Mouse (Mus musculus) small intestine, adult 10 weeks (tissue): ENCODE measurements around the gene Krtap5-2. TPM values are rescaled to one million over a fixed set of nuclear protein-coding genes. Genes with fewer than 3 reads are reported as not detected.

Source experiments
- polyA plus RNA-seq: library from polyadenylated mRNA; stranded (reverse); fragments of 350-450 nt; fragmentation: Illumina TruSeq; extraction: RNeasy Lipid Tissue Mini Kit (QIAGEN cat#74804); gene quantifications from one replicate; pipeline ENCODE4 v1.2.3, GENCODE M21; 2014; ENCODE audit warnings: low replicate concordance

Gene Krtap5-2
- not detected for polyA plus RNA-seq

DNA sequence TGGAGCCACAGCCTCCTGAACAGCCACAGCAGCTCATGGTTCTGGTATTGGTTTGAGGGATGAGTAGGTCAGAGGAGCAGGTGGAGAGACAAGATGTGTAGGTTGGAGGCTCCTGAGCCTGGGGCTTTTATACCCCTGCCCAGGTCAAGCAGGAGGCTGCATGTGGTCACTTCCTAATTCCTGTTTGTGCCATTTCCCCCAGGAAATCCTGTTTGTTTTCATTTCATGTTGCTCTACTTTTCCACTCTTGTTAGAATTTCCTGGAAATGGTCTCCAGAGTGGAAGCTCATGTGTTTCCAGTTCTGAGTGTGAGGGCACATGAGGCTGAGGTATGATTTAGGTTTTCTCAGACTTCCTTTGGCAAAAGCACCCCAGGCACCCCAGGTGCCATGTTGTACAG, at the start of gene Krtap5-2:
TSS of gene Krtap5-2 (minus strand) at position 101 of the 400 bp plus-strand sequence.

DNA sequence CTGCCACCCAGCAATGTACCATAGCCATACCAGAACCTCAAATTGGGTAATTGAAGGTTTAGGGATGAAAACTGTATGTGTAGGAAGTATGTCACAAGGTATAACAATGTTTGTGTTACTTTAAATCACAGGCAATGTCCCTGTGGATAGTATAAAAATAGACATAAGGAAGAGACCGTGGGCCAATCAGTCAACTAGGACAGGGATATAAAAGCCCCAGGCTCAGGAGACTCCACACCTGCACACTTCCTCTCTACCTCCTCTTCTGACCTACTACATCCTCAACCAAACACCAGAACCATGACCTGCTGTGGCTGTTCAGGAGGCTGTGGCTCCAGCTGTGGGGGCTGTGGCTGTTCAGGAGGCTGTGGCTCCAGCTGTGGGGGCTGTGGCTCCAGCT, 35.8 kb upstream of the Krtap5-2 start, which contains the start of gene Gm7579:
TSS of gene Gm7579 (plus strand) at position 301 of the 400 bp plus-strand sequence.

DNA sequence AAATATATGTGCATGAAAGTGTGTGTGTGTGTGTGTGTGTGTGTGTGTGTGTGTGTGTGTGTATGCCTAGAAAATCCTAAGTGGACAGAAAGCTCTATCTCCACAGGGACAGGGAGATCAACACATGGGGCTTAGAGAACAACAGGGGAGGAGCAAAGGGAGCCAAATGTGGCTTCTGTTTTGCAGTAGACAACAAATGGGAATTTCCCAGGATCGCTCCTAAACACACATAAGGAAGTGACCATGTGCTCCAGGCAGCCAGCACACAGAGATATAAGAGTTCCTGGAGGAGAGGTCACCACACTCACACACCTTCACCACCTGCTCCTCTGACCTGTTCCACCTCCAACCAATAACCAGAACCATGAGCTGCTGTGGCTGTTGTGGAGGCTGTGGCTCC, 25.3 kb upstream of the Krtap5-2 start, which contains the start of gene Krtap5-3:
TSS of gene Krtap5-3 (plus strand) at position 301 of the 400 bp plus-strand sequence.

DNA sequence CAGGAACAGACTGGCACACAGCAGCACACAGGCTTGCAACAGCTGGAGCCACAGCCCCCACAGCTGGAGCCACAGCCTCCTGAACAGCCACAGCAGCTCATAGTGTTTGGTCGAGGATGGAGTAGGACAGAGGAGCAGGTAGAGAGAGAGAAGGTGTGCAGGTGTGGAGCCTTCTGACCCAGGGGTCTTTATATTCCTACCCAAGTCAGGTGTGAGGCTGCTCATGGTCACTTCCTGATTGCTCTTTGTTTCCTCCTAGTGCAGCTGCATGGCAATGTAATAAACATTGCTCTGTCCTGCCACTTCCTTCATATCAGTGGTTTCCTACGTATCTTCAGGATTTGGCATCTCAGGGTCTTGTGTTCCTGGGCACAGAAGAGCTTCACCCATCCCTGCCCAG, 14.5 kb upstream of the Krtap5-2 start, which contains the start of gene Gm10153:
TSS of gene Gm10153 (minus strand) at position 101 of the 400 bp plus-strand sequence.

DNA sequence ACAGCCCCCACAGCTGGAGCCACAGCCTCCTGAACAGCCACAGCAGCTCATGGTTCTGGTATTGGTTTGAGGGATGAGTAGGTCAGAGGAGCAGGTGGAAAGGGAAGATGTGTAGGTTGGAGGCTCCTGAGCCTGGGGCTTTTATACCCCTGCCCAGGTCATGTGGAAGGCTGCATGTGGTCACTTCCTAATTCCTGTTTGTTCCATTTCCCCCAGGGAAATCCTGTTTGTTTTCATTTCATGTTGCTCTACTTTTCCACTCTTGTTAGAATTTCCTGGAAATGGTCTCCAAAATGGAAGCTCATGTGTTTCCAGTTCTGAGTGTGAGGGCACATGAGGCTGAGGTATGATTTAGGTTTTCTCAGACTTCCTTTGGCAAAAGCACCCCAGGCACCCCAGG, 10.2 kb downstream of the Krtap5-2 start, which contains the start of gene Gm4553:
TSS of gene Gm4553 (minus strand) at position 101 of the 400 bp plus-strand sequence.

DNA sequence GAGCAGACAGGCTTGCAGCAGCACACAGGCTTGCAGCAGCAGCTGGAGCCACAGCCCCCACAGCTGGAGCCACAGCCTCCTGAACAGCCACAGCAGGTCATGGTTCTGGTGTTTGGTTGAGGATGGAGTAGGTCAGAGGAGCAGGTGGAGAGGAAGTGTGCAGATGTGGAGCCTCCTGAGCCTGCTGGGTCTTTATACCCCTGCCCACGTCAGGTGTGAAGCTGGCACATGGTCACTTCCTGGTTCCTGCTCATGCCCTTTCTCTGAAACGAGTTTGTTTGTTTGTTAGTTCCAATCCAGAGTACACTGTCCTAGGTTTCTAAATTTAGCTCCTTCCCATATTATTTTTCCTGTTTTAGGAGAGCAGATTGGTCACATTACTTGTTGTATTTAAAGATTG, 18.8 kb downstream of the Krtap5-2 start, which contains the start of gene Gm29735:
TSS of gene Gm29735 (minus strand) at position 101 of the 400 bp plus-strand sequence.

DNA sequence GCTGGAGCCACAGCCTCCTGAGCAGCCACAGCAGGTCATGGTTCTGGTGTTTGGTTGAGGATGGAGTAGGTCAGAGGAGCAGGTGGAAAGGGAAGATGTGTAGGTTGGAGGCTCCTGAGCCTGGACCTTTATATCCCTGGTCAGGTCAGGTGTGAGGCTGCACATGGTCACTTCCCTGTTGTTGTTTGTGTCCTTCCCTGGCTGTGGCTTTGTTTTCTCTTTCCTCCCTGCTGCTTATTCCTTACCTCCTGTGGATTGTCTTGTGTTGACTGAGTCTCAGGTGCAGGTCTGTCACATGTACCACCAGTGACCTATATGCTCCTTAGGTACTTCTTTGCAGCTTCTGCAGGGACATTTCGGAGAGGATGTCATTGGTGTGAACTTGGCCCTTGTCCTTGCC, 31.3 kb downstream of the Krtap5-2 start, which contains the start of gene Gm45337:
TSS of gene Gm45337 (minus strand) at position 101 of the 400 bp plus-strand sequence.

DNA sequence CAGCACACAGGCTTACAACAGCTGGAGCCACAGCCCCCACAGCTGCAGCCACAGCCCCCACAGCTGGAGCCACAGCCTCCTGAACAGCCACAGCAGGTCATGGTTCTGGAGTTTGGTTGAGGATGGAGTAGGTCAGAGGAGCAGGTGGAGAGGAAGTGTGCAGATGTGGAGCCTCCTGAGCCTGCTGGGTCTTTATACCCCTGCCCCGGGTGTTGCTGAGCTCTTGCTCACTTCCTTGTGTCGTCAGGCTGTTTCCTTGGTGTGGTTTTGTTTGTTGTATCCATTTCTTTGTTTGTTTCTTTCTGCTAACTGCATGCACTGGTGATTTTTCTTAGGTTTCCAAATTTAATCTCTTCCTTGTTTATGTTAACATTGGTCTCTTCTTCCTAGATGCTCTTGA, 39.9 kb downstream of the Krtap5-2 start, which contains the start of gene Gm39115:
TSS of gene Gm39115 (minus strand) at position 101 of the 400 bp plus-strand sequence.

Other genes starting within 250 kb of the Krtap5-2 start
- gene Brsk2, start 226.3 kb downstream of the Krtap5-2 start, polyA plus RNA-seq, result 0.19 TPM
- 6.8 TPM for gene Mob2, start 114.9 kb downstream of the Krtap5-2 start, polyA plus RNA-seq
- gene Dusp8, start 80.2 kb downstream of the Krtap5-2 start, polyA plus RNA-seq, result 0.26 TPM
- gene Gm45618, start 55.3 kb downstream of the Krtap5-2 start, polyA plus RNA-seq, result not detected
- gene Gm39115, start 40.0 kb downstream of the Krtap5-2 start, polyA plus RNA-seq, result not detected
- not detected for gene Gm45337, start 31.4 kb downstream of the Krtap5-2 start, polyA plus RNA-seq
- not detected for gene Gm29735, start 18.9 kb downstream of the Krtap5-2 start, polyA plus RNA-seq
- not detected for gene Gm4553, start 10.3 kb downstream of the Krtap5-2 start, polyA plus RNA-seq
- not detected for gene Gm10153, start 14.4 kb upstream of the Krtap5-2 start, polyA plus RNA-seq
- not detected for gene Krtap5-3, start 25.4 kb upstream of the Krtap5-2 start, polyA plus RNA-seq
- gene Gm7579, start 35.9 kb upstream of the Krtap5-2 start, polyA plus RNA-seq, result not detected
- not detected for gene Krtap5-5, start 54.0 kb upstream of the Krtap5-2 start, polyA plus RNA-seq
- gene Gm40460, start 65.1 kb upstream of the Krtap5-2 start, polyA plus RNA-seq, result not detected
- gene Gm2431, start 82.3 kb upstream of the Krtap5-2 start, polyA plus RNA-seq, result not detected
- gene Gm4559, start 98.4 kb upstream of the Krtap5-2 start, polyA plus RNA-seq, result not detected
- gene Krtap5-1, start 121.1 kb upstream of the Krtap5-2 start, polyA plus RNA-seq, result not detected
- gene Krtap5-4, start 127.5 kb upstream of the Krtap5-2 start, polyA plus RNA-seq, result not detected
- not detected for gene Ifitm10, start 197.7 kb upstream of the Krtap5-2 start, polyA plus RNA-seq
- 3.2 TPM for gene Gm49369, start 206.7 kb upstream of the Krtap5-2 start, polyA plus RNA-seq
- gene Ctsd, start 212.0 kb upstream of the Krtap5-2 start, polyA plus RNA-seq, result 5.2 TPM